ENCODE assay signal across 9 mouse cellular contexts in genomic region chr7:141643160-141643559, GRCm38 (mm10). TPM values are rescaled to one million over a fixed set of nuclear protein-coding genes. Genes with fewer than 3 reads are reported as not detected.
A peak's percentile ranks its signal among the peaks of the same experiment; 100 is the strongest.
DNase-seq lines count a peak whose midpoint lies in the region; ATAC-seq and TF ChIP-seq lines count a peak whose summit lies in the region.
"Had no signal": no experiment of that assay in that cellular context is flagged by ENCODE, and none has a peak within 500 bp of the region (broad histone marks: within the 10 kb centered on the region; RNA-seq: fewer than 3 reads in every experiment).

No protein-coding gene starts in this region.

- H3K27me3 ChIP-seq in kidney, postnatal 0 days (ENCODE audit: insufficient read depth, low read length) = no peaks in the 10 kb centered on the region
- H3K27me3 ChIP-seq: embryonic facial prominence, embryonic 15.5 days; limb, embryonic 13.5 days had no signal

- H3K9ac ChIP-seq in kidney, postnatal 0 days (ENCODE audit: low read depth, low read length) = no peak overlapping the region
- no peak overlapping the region for H3K9ac ChIP-seq in ES-E14 (ENCODE audit: insufficient read depth, low read depth, low read length, poor library complexity, severe bottlenecking)
- H3K9ac ChIP-seq: embryonic facial prominence, embryonic 15.5 days; limb, embryonic 13.5 days had no signal

- H3K36me3 ChIP-seq in kidney, postnatal 0 days (ENCODE audit: insufficient read depth, low read length) = no peaks in the 10 kb centered on the region
- no peaks in the 10 kb centered on the region for H3K36me3 ChIP-seq in ES-E14 (ENCODE audit: control insufficient read depth, insufficient read depth, low read length, poor library complexity, severe bottlenecking)
- H3K36me3 ChIP-seq: embryonic facial prominence, embryonic 15.5 days; limb, embryonic 13.5 days had no signal

- WGBS in kidney, postnatal 0 days = 56% methylated on average over 3 of the region's 3 CpGs

- TF ChIP-seq CTCF in kidney, postnatal 0 days (IDR thresholded peaks at IDR 0.05; ENCODE audit: low read depth) = peak; percentile 56

- no peaks in the 10 kb centered on the region for H3K9me3 ChIP-seq in kidney, postnatal 0 days (replicated peaks; ENCODE audit: low read length)
- no peaks in the 10 kb centered on the region for H3K9me3 ChIP-seq in ES-E14 (ENCODE audit: control insufficient read depth, insufficient read depth, low read depth, low read length)
- H3K9me3 ChIP-seq: embryonic facial prominence, embryonic 15.5 days; limb, embryonic 13.5 days had no signal

- H3K4me1 ChIP-seq in kidney, postnatal 0 days (replicated peaks; ENCODE audit: insufficient read depth, low read length) = no peaks in the 10 kb centered on the region; the same call in 1 of the 2 replicates
- H3K4me1 ChIP-seq in ES-E14 (ENCODE audit: control insufficient read depth in 2 of 2, insufficient read depth in 2 of 2, low read length in 2 of 2, poor library complexity in 1 of 2) = no peaks in the 10 kb centered on the region
- H3K4me1 ChIP-seq: embryonic facial prominence, embryonic 15.5 days; limb, embryonic 13.5 days had no signal

- no peak for DNase-seq in kidney, postnatal 0 days (ENCODE audit: low spot score)
- no peak for DNase-seq in kidney, postnatal 14 days
- DNase-seq in ES-E14 (ENCODE audit: low read depth, low spot score) = peak; percentile 29
- peak; percentile 62 for DNase-seq in c-Kit-positive CD71-positive TER-119-positive erythroid progenitor cells, embryonic 14.5 days (ENCODE audit: low spot score)
- DNase-seq in right cerebral cortex, adult 2 months (ENCODE audit: low spot score in 2 of 2) = no peak
- no peak for DNase-seq in left cerebral cortex, postnatal 36 days (ENCODE audit: low spot score in 2 of 2)

- ATAC-seq in kidney, postnatal 0 days (replicated peaks; ENCODE audit: low FRiP score, low read depth) = no peak
- ATAC-seq in megakaryocyte-erythroid progenitor cell, adult 5-6 weeks (replicated peaks; ENCODE audit: low FRiP score, low TSS enrichment, poor library complexity, severe bottlenecking) = peak; percentile 60

- no peak overlapping the region for H3K4me2 ChIP-seq in kidney, postnatal 0 days (ENCODE audit: low read length)
- H3K4me2 ChIP-seq: embryonic facial prominence, embryonic 15.5 days; limb, embryonic 13.5 days had no signal

- H3K27ac ChIP-seq in kidney, postnatal 0 days = no peak overlapping the region
- H3K27ac ChIP-seq in ES-E14 (ENCODE audit: insufficient read depth, low read depth, low read length, poor library complexity, severe bottlenecking) = no peak overlapping the region
- H3K27ac ChIP-seq: embryonic facial prominence, embryonic 15.5 days; limb, embryonic 13.5 days had no signal

- H3K4me3 ChIP-seq in kidney, postnatal 0 days (replicated peaks; ENCODE audit: low read depth, low read length) = no peak overlapping the region
- no peak overlapping the region for H3K4me3 ChIP-seq in ES-E14 (ENCODE audit: insufficient read depth in 1 of 2, low read depth in 1 of 2, low read length in 2 of 2, poor library complexity in 1 of 2, severe bottlenecking in 1 of 2)
- H3K4me3 ChIP-seq: embryonic facial prominence, embryonic 15.5 days; limb, embryonic 13.5 days had no signal

- intact Hi-C loops in left cerebral cortex, postnatal 36 days (cut with DNase I) = no loop called here

- in situ Hi-C loops in ES-E14 (cut with MboI; ENCODE audit: low sequenced_read_pairs in 2 of 2, unreplicated experiment in 2 of 2) = no loop called here

TF ChIP-seq in ES-E14, 5 proteins besides CTCF, POLR2A, EP300 and RAD21:
- TF ChIP-seq ZC3H11A (IDR thresholded peaks at IDR 0.05; ENCODE audit: borderline replicate concordance, low read depth, low read length) = peak; percentile 13; the same call in 1 of the 2 replicates
- no peak for TF ChIP-seq HCFC1 (IDR thresholded peaks at IDR 0.05; ENCODE audit: borderline replicate concordance, insufficient read depth, low read length)

RNA-seq across cellular contexts. Expression of gene Muc6, which starts 12.0 kb away (rescaled TPM):
- 0.05 and 0.09 TPM in 2 replicates for polyA plus RNA-seq in kidney, postnatal 0 days (2015; fragmentation: Nextera tagmentation; extraction: Ambion mirVana)
- 0.09 and 0.11 TPM in 2 replicates for total RNA-seq in ES-E14 (2012; rRNA removed)
- total RNA-seq in megakaryocyte-erythroid progenitor cell, adult 5-6 weeks (2014; fragmentation: Nextera tagmentation) = 3.4 and 5.8 TPM in 2 replicates
- 0.38 TPM in 1 of 2 replicates, not detected in the other for total RNA-seq in megakaryocyte-erythroid progenitor cell, adult 5-6 weeks (2017)
- total RNA-seq in left cerebral cortex, postnatal 36 days (2021) = not detected

RNA-seq across cellular contexts. Expression of gene Muc2, which starts 47.0 kb away (rescaled TPM):
- 0.08 and 0.14 TPM in 2 replicates for polyA plus RNA-seq in kidney, postnatal 0 days (2015; fragmentation: Nextera tagmentation; extraction: Ambion mirVana)
- total RNA-seq in ES-E14 (2012; rRNA removed) = 0.94 and 1.7 TPM in 2 replicates
- total RNA-seq in megakaryocyte-erythroid progenitor cell, adult 5-6 weeks (2014; fragmentation: Nextera tagmentation) = not detected in 2 replicates
- total RNA-seq in megakaryocyte-erythroid progenitor cell, adult 5-6 weeks (2017) = not detected in 2 replicates
- total RNA-seq in left cerebral cortex, postnatal 36 days (2021) = 1 to 10 TPM in 1 of 2 experiments, under 1 TPM in 1; 0.15 to 2.0 TPM

Comparison
In these comparisons a context has a peak if more than half of its experiments do, and no peak if none do; other contexts are left out.
1. DNase-seq: peak in ES-E14 (single experiment) and c-Kit-positive CD71-positive TER-119-positive erythroid progenitor cells, embryonic 14.5 days (single experiment); none in kidney, postnatal 0 days (single experiment), kidney, postnatal 14 days (single experiment), right cerebral cortex, adult 2 months (0 of 2) and left cerebral cortex, postnatal 36 days (0 of 2).